Mouse (Mus musculus): ENCODE results near the gene Fam205c. TPM values are rescaled to one million over a fixed set of nuclear protein-coding genes. Genes with fewer than 3 reads are reported as not detected.

Fam205c gene
- polyA plus RNA-seq, 1 experiment from 2014 or later: 0.43 TPM

Other genes with a start within 250 kb of the Fam205c start
- 0.35 TPM in 1 of 2 replicates, not detected in the other for gene Gm2564, start 244.5 kb downstream of the Fam205c start, polyA plus RNA-seq (2014; fragmentation: Nextera tagmentation; extraction: Ambion mirVana)
- gene Ccl27b, start 219.0 kb downstream of the Fam205c start, polyA plus RNA-seq (2014; fragmentation: Nextera tagmentation; extraction: Ambion mirVana): not detected in 2 replicates
- gene Il11ra2, start 212.3 kb downstream of the Fam205c start, polyA plus RNA-seq (2014; fragmentation: Nextera tagmentation; extraction: Ambion mirVana): not detected in 2 replicates
- 0.34 TPM in 2 replicates for gene 4930578G10Rik, start 138.7 kb downstream of the Fam205c start, polyA plus RNA-seq (2014; fragmentation: Nextera tagmentation; extraction: Ambion mirVana)
- gene Ccl19, start 117.7 kb downstream of the Fam205c start, polyA plus RNA-seq (2014; fragmentation: Nextera tagmentation; extraction: Ambion mirVana): not detected in 2 replicates
- gene Ccl21a, start 100.2 kb downstream of the Fam205c start, polyA plus RNA-seq (2014; fragmentation: Nextera tagmentation; extraction: Ambion mirVana): 42.6 and 61.4 TPM in 2 replicates
- not detected in 2 replicates for gene Fam205a1, start 20.3 kb downstream of the Fam205c start, polyA plus RNA-seq (2014; fragmentation: Nextera tagmentation; extraction: Ambion mirVana)
- gene Gm12394, start 17.5 kb downstream of the Fam205c start, polyA plus RNA-seq (2014; fragmentation: Nextera tagmentation; extraction: Ambion mirVana): 0.14 TPM in 1 of 2 replicates, not detected in the other
- gene Phf24, start 42.4 kb upstream of the Fam205c start, polyA plus RNA-seq (2014; fragmentation: Nextera tagmentation; extraction: Ambion mirVana): 1.6 and 1.9 TPM in 2 replicates
- 7.3 and 7.4 TPM in 2 replicates for gene Dnajb5, start 75.6 kb upstream of the Fam205c start, polyA plus RNA-seq (2014; fragmentation: Nextera tagmentation; extraction: Ambion mirVana)
- 0.44 and 0.97 TPM in 2 replicates for gene 1700022I11Rik, start 95.4 kb upstream of the Fam205c start, polyA plus RNA-seq (2014; fragmentation: Nextera tagmentation; extraction: Ambion mirVana)
- gene Vcp, start 126.3 kb upstream of the Fam205c start, polyA plus RNA-seq (2014; fragmentation: Nextera tagmentation; extraction: Ambion mirVana): 481 and 510 TPM in 2 replicates
- gene Fancg, start 136.3 kb upstream of the Fam205c start, polyA plus RNA-seq (2014; fragmentation: Nextera tagmentation; extraction: Ambion mirVana): 16.6 and 17.8 TPM in 2 replicates
- gene Pigo, start 151.6 kb upstream of the Fam205c start, polyA plus RNA-seq (2014; fragmentation: Nextera tagmentation; extraction: Ambion mirVana): 21.7 and 22.6 TPM in 2 replicates
- 332 and 361 TPM in 2 replicates for gene Stoml2, start 157.5 kb upstream of the Fam205c start, polyA plus RNA-seq (2014; fragmentation: Nextera tagmentation; extraction: Ambion mirVana)
- 5.1 and 7.1 TPM in 2 replicates for gene Fam214b, start 172.0 kb upstream of the Fam205c start, polyA plus RNA-seq (2014; fragmentation: Nextera tagmentation; extraction: Ambion mirVana)
- 10.0 and 10.2 TPM in 2 replicates for gene Unc13b, start 184.7 kb upstream of the Fam205c start, polyA plus RNA-seq (2014; fragmentation: Nextera tagmentation; extraction: Ambion mirVana)

Data from intestine, embryonic 14.5 days (tissue).